Mouse (Mus musculus): ENCODE measurements around the gene Dbf4.

Dbf4 gene

GRCm38 (mm10) chr5:8422932-8423928, 714 bp upstream of the Dbf4 start:
- Histone ChIP-seq H3K4me3 (replicated peaks; ENCODE audit: low read length) (peak overlapping the region; percentile 98), H3K4me1 (replicated peaks; ENCODE audit: low read depth, low read length) (peaks cover 52% of the 10 kb centered on the region), H3K27me3 (ENCODE audit: insufficient read depth, low read length) (no peaks in the 10 kb centered on the region), H3K9me3 (ENCODE audit: low read length) (peaks cover 7% of the 10 kb centered on the region; the same call in 1 of the 2 replicates), H3K36me3 (ENCODE audit: insufficient read depth, low read length) (peaks cover 44% of the 10 kb centered on the region)
- no peak for TF ChIP-seq CTCF (conservative IDR thresholded peaks at IDR 0.05; ENCODE audit: low read length)
- no peak for TF ChIP-seq NANOG (IDR thresholded peaks at IDR 0.05; ENCODE audit: borderline replicate concordance, low read length)
- no peak for TF ChIP-seq POU5F1 (IDR thresholded peaks at IDR 0.05; ENCODE audit: borderline replicate concordance, low read length)

GRCm38 (mm10) chr5:8421424-8421823, 1.1 kb downstream of the Dbf4 start:
- Histone ChIP-seq H3K9me3 (ENCODE audit: low read length) (peaks cover 7% of the 10 kb centered on the region; the same call in 1 of the 2 replicates), H3K4me1 (replicated peaks; ENCODE audit: low read depth, low read length) (peaks cover 66% of the 10 kb centered on the region)

GRCm38 (mm10) chr5:8417443-8417842, 5.1 kb downstream of the Dbf4 start:
- H3K36me3 ChIP-seq (ENCODE audit: insufficient read depth, low read length) = peaks cover 87% of the 10 kb centered on the region
- no peak overlapping the region for H3K4me3 ChIP-seq (replicated peaks; ENCODE audit: low read length)
- H3K4me1 ChIP-seq (replicated peaks; ENCODE audit: low read depth, low read length) = peaks cover 79% of the 10 kb centered on the region
- TF ChIP-seq POU5F1 (IDR thresholded peaks at IDR 0.05; ENCODE audit: borderline replicate concordance, low read length) = no peak
- no peak for TF ChIP-seq CTCF (conservative IDR thresholded peaks at IDR 0.05; ENCODE audit: low read length)
- no peak for TF ChIP-seq NANOG (IDR thresholded peaks at IDR 0.05; ENCODE audit: borderline replicate concordance, low read length)
- H3K9me3 ChIP-seq (ENCODE audit: low read length) = no peaks in the 10 kb centered on the region
- H3K27me3 ChIP-seq (ENCODE audit: insufficient read depth, low read length) = no peaks in the 10 kb centered on the region

More at GRCm38 (mm10) chr5:8421424-8421823, 1.1 kb downstream of the Dbf4 start:
- peak overlapping the region; percentile 98 for H3K4me3 ChIP-seq (replicated peaks; ENCODE audit: low read length)
- no peak for TF ChIP-seq POU5F1 (IDR thresholded peaks at IDR 0.05; ENCODE audit: borderline replicate concordance, low read length)
- no peak for TF ChIP-seq CTCF (conservative IDR thresholded peaks at IDR 0.05; ENCODE audit: low read length)
- no peak for TF ChIP-seq NANOG (IDR thresholded peaks at IDR 0.05; ENCODE audit: borderline replicate concordance, low read length)
- H3K36me3 ChIP-seq (ENCODE audit: insufficient read depth, low read length) = peaks cover 61% of the 10 kb centered on the region
- H3K27me3 ChIP-seq (ENCODE audit: insufficient read depth, low read length) = no peaks in the 10 kb centered on the region

- H3K4me1 ChIP-seq (replicated peaks; ENCODE audit: low read depth, low read length) = peaks cover 80% of the 10 kb centered on the region
- no peak overlapping the region for H3K4me3 ChIP-seq (replicated peaks; ENCODE audit: low read length)
- TF ChIP-seq POU5F1 (IDR thresholded peaks at IDR 0.05; ENCODE audit: borderline replicate concordance, low read length) = no peak
- no peak for TF ChIP-seq CTCF (conservative IDR thresholded peaks at IDR 0.05; ENCODE audit: low read length)
- no peak for TF ChIP-seq NANOG (IDR thresholded peaks at IDR 0.05; ENCODE audit: borderline replicate concordance, low read length)
- H3K36me3 ChIP-seq (ENCODE audit: insufficient read depth, low read length) = peaks cover 92% of the 10 kb centered on the region
- H3K9me3 ChIP-seq (ENCODE audit: low read length) = no peaks in the 10 kb centered on the region
- no peaks in the 10 kb centered on the region for H3K27me3 ChIP-seq (ENCODE audit: insufficient read depth, low read length)
Observed at GRCm38 (mm10) chr5:8416683-8417413, 5.7 kb downstream of the Dbf4 start.

- Histone ChIP-seq H3K36me3 (ENCODE audit: insufficient read depth, low read length) (peaks cover 97% of the 10 kb centered on the region), H3K27me3 (ENCODE audit: insufficient read depth, low read length) (no peaks in the 10 kb centered on the region), H3K4me1 (replicated peaks; ENCODE audit: low read depth, low read length) (peaks cover 11% of the 10 kb centered on the region; the same call in 1 of the 2 replicates), H3K4me3 (replicated peaks; ENCODE audit: low read length) (no peak overlapping the region), H3K9me3 (ENCODE audit: low read length) (no peaks in the 10 kb centered on the region)
- TF ChIP-seq CTCF (conservative IDR thresholded peaks at IDR 0.05; ENCODE audit: low read length) = no peak
Observed at GRCm38 (mm10) chr5:8408746-8409145, 13.8 kb downstream of the Dbf4 start.

- H3K4me1 ChIP-seq (replicated peaks; ENCODE audit: low read depth, low read length) = peaks cover 4% of the 10 kb centered on the region; the same call in 1 of the 2 replicates
- H3K4me3 ChIP-seq (replicated peaks; ENCODE audit: low read length) = no peak overlapping the region
- no peaks in the 10 kb centered on the region for H3K9me3 ChIP-seq (ENCODE audit: low read length)
- peaks cover 75% of the 10 kb centered on the region for H3K36me3 ChIP-seq (ENCODE audit: insufficient read depth, low read length)
- no peaks in the 10 kb centered on the region for H3K27me3 ChIP-seq (ENCODE audit: insufficient read depth, low read length)
- TF ChIP-seq CTCF (conservative IDR thresholded peaks at IDR 0.05; ENCODE audit: low read length) = no peak
- no peak for TF ChIP-seq POU5F1 (IDR thresholded peaks at IDR 0.05; ENCODE audit: borderline replicate concordance, low read length)
- TF ChIP-seq NANOG (IDR thresholded peaks at IDR 0.05; ENCODE audit: borderline replicate concordance, low read length) = no peak
Observed at GRCm38 (mm10) chr5:8397587-8398249, 24.8 kb downstream of the Dbf4 start.

GRCm38 (mm10) chr5:8393891-8394583, 28.5 kb downstream of the Dbf4 start:
- no peak overlapping the region for H3K4me3 ChIP-seq (replicated peaks; ENCODE audit: low read length)
- no peak for TF ChIP-seq POU5F1 (IDR thresholded peaks at IDR 0.05; ENCODE audit: borderline replicate concordance, low read length)
- TF ChIP-seq CTCF (conservative IDR thresholded peaks at IDR 0.05; ENCODE audit: low read length) = no peak
- no peak for TF ChIP-seq NANOG (IDR thresholded peaks at IDR 0.05; ENCODE audit: borderline replicate concordance, low read length)
- H3K9me3 ChIP-seq (ENCODE audit: low read length) = no peaks in the 10 kb centered on the region
- peaks cover 4% of the 10 kb centered on the region; the same call in 1 of the 2 replicates for H3K4me1 ChIP-seq (replicated peaks; ENCODE audit: low read depth, low read length)
- H3K27me3 ChIP-seq (ENCODE audit: insufficient read depth, low read length) = no peaks in the 10 kb centered on the region
- peaks cover 46% of the 10 kb centered on the region for H3K36me3 ChIP-seq (ENCODE audit: insufficient read depth, low read length)

All from E14TG2a.4 (cell line).